Mouse (Mus musculus) kidney, adult 2 months (tissue): ENCODE measurements around the gene Ankrd2.

Source experiments
- CTCF ChIP-seq: fragments of 200-500 bp; conservative IDR thresholded peaks from 2 replicates; pipeline ENCODE4 v1.5.1; 2011; ENCODE audit warnings: low read depth, mild to moderate bottlenecking, control low read depth, low read length, moderate library complexity, mixed read lengths; ENCODE audit not compliant: insufficient read depth, insufficient read length
- POLR2A ChIP-seq: fragments of 200-500 bp; IDR thresholded peaks from one replicate; pipeline ENCODE4 v1.6.1; 2011; ENCODE audit warnings: low read depth, low read length, control low read depth

DNA sequence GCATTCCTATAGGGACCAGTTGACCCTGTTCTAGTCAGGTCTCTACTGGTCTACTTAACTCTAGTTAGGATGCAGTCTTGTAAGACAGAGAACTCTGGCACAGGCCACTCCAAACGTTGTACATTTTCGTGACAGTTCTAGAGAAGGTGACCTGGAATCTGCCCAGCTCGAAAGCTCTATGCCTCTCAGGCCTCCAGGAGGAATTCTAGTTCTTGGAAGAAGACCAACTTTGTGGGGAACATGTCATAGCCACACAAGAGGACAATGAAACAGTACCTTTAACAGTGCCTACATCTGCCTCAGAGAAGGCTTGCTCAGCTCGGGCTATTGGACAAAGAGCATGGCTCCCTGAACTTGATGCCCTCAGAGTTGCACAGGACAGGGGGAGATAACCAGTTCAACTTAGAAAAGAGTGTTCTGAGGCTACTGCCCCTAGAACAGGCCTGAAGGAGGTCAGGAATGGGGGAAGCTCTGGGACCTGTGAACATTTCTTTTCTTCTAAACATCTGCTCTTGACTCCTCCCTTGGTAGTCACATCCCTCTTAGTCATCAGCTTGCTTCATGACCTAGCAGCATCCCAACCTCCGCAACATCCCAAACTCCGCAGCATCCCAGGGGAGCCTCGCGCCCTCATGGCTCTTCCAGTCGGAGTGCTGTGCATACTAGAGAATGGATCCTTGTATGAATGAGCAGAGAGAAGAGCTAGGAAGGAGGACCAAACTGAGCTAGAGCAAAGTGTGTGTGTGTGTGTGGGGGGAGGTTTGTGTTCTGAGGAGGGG, 36.8 kb upstream of the Ankrd2 start:
- TF ChIP-seq CTCF = no peak
- TF ChIP-seq POLR2A = no peak
